Mouse (Mus musculus) ovary, adult 10 weeks (tissue): Measurements from ENCODE around the gene Tmem63b. TPM values are rescaled to one million over a fixed set of nuclear protein-coding genes. Genes with fewer than 3 reads are reported as not detected.

Source experiments
- polyA plus RNA-seq: library from polyadenylated mRNA; stranded (reverse); fragments of 350-450 nt; fragmentation: Illumina TruSeq; extraction: RNeasy Lipid Tissue Mini Kit (QIAGEN cat#74804); gene quantifications from one replicate; pipeline ENCODE4 v1.2.3, GENCODE M21; 2014

Gene Tmem63b
- 4.7 TPM for polyA plus RNA-seq

GRCm38 (mm10) chr17:45686716-45687115 lies at the start of gene Tmem63b:
Gene Tmem63b (minus strand): TSS chr17:45686905.

GRCm38 (mm10) chr17:45733735-45734301 lies 47.1 kb upstream of the Tmem63b start, which contains the start of gene 1600014C23Rik:
Gene 1600014C23Rik (minus strand): TSS chr17:45733844.

GRCm38 (mm10) chr17:45686093-45686619 lies 549 bp downstream of the Tmem63b start, which contains the start of gene Mrpl14:
Gene Mrpl14 (plus strand): TSS chr17:45686322.

GRCm38 (mm10) chr17:45659225-45659624 lies 27.5 kb downstream of the Tmem63b start, which contains the start of gene Capn11:
Gene Capn11 (minus strand): TSS chr17:45659325.

Other genes with a start within 250 kb of the Tmem63b start
- 0.51 TPM for gene Spats1, start 211.5 kb downstream of the Tmem63b start, polyA plus RNA-seq
- not detected for gene Aars2, start 180.1 kb downstream of the Tmem63b start, polyA plus RNA-seq
- 1.5 TPM for gene Tcte1, start 163.5 kb downstream of the Tmem63b start, polyA plus RNA-seq
- 0.46 TPM for gene Tmem151b, start 137.2 kb downstream of the Tmem63b start, polyA plus RNA-seq
- 1.00 TPM for gene Nfkbie, start 131.2 kb downstream of the Tmem63b start, polyA plus RNA-seq
- 3.2 TPM for gene Slc35b2, start 123.0 kb downstream of the Tmem63b start, polyA plus RNA-seq
- 3,146 TPM for gene Hsp90ab1, start 113.6 kb downstream of the Tmem63b start, polyA plus RNA-seq
- gene Slc29a1, start 87.3 kb downstream of the Tmem63b start, polyA plus RNA-seq = 9.0 TPM
- not detected for gene Mymx, start 84.8 kb downstream of the Tmem63b start, polyA plus RNA-seq
- gene Capn11, start 27.6 kb downstream of the Tmem63b start, polyA plus RNA-seq = 0.29 TPM
- 1.3 TPM for gene Mrpl14, start 583 bp downstream of the Tmem63b start, polyA plus RNA-seq
- gene 1600014C23Rik, start 46.9 kb upstream of the Tmem63b start, polyA plus RNA-seq = not detected